Mouse (Mus musculus) left cerebral cortex, adult 6 months (tissue): Measurements from ENCODE around the gene Plin4. TPM values are rescaled to one million over a fixed set of nuclear protein-coding genes. Genes with fewer than 3 reads are reported as not detected.

Experiments
- long read RNA-seq, 2 experiments: library from polyadenylated mRNA; unstranded; transcript quantifications; one replicate each; pipeline ENCODE4 v2.0.0; 2019 to 2020
- polyA plus RNA-seq: library from polyadenylated mRNA; unstranded; fragments of <200 nt; fragmentation: Nextera tagmentation; gene quantifications from 2 replicates; pipeline ENCODE4 v1.2.3, GENCODE M21; 2021

The Plin4 gene
- 0.04 and 0.28 TPM in 2 replicates for polyA plus RNA-seq
- long read RNA-seq, experiment 1, partial matches to known transcripts: 1 of 1 reads
- long read RNA-seq, experiment 1, other reads (novel, unspliced or antisense): 0 of 1 reads
- long read RNA-seq, experiment 2: 0 reads

GRCm38 (mm10) chr17:56109219-56110051, at the start of gene Plin4:
Plin4 (minus strand) TSS chr17:56109803.

GRCm38 (mm10) chr17:56139858-56140595, 30.4 kb upstream of the Plin4 start, which contains the start of gene Sema6b:
Sema6b (minus strand) TSS chr17:56140343.

GRCm38 (mm10) chr17:56121826-56122225, 12.2 kb upstream of the Plin4 start, which contains the start of gene Lrg1:
Lrg1 (minus strand) TSS chr17:56122001.

GRCm38 (mm10) chr17:56117251-56117710, 7.7 kb upstream of the Plin4 start, which contains the start of gene Plin5:
Plin5 (minus strand) TSS chr17:56117596.

GRCm38 (mm10) chr17:56078880-56079795, 30.5 kb downstream of the Plin4 start, which contains the start of gene Hdgfl2:
Hdgfl2 (plus strand) TSS chr17:56079634.

DNA sequence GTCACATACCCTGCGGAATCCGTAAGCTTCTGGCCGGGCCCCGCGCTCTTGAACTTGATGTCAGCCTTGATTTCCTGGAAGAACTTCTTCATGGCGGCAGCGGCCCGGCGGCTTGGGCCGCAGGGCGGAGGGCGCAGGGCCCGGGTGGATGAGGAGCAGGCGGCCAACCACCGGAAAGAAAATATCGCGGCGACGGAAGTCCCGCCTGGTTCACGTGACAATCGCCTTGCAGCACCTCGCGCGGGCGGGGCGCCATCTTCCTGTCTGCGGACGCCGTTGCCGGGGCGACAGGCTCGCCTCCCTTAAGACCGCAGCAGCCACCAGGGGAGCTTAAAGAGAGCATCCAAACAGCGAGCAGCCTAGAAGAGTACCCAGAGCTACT, 34.8 kb downstream of the Plin4 start, which contains the start of gene Ubxn6:
Ubxn6 (minus strand) TSS at position 202 of the 382 bp plus-strand sequence.

Other genes with a start within 250 kb of the Plin4 start
- 4.1 and 4.2 TPM in 2 replicates for gene Zfp119a, start 230.9 kb downstream of the Plin4 start, polyA plus RNA-seq
- 5.3 and 6.5 TPM in 2 replicates for gene Zfp959, start 217.7 kb downstream of the Plin4 start, polyA plus RNA-seq
- 3.0 and 4.5 TPM in 2 replicates for gene Zfp119b, start 160.3 kb downstream of the Plin4 start, polyA plus RNA-seq
- 2.1 and 2.7 TPM in 2 replicates for gene Ebi3, start 157.2 kb downstream of the Plin4 start, polyA plus RNA-seq
- 8.7 and 10.8 TPM in 2 replicates for gene Yju2, start 150.7 kb downstream of the Plin4 start, polyA plus RNA-seq
- gene Shd, start 139.3 kb downstream of the Plin4 start, polyA plus RNA-seq: 37.4 and 37.8 TPM in 2 replicates
- gene Fsd1, start 123.3 kb downstream of the Plin4 start, polyA plus RNA-seq: 102 and 107 TPM in 2 replicates
- gene Stap2, start 104.2 kb downstream of the Plin4 start, polyA plus RNA-seq: 0.55 and 0.91 TPM in 2 replicates
- 17.4 and 132 TPM in 2 replicates for gene Mpnd, start 104.1 kb downstream of the Plin4 start, polyA plus RNA-seq
- 32.5 and 33.5 TPM in 2 replicates for gene Sh3gl1, start 73.2 kb downstream of the Plin4 start, polyA plus RNA-seq
- gene Chaf1a, start 69.4 kb downstream of the Plin4 start, polyA plus RNA-seq: 0.65 and 1.1 TPM in 2 replicates
- 83.6 and 103 TPM in 2 replicates for gene Ubxn6, start 34.8 kb downstream of the Plin4 start, polyA plus RNA-seq
- gene Hdgfl2, start 30.2 kb downstream of the Plin4 start, polyA plus RNA-seq: 69.1 and 75.3 TPM in 2 replicates
- 0.95 and 1.1 TPM in 2 replicates for gene Plin5, start 7.8 kb upstream of the Plin4 start, polyA plus RNA-seq
- gene Lrg1, start 12.2 kb upstream of the Plin4 start, polyA plus RNA-seq: 2.7 and 5.0 TPM in 2 replicates
- gene Sema6b, start 30.5 kb upstream of the Plin4 start, polyA plus RNA-seq: 3.8 and 23.7 TPM in 2 replicates
- gene Tnfaip8l1, start 52.7 kb upstream of the Plin4 start, polyA plus RNA-seq: 10.0 and 10.5 TPM in 2 replicates
- gene Mydgf, start 74.1 kb upstream of the Plin4 start, polyA plus RNA-seq: 73.7 and 82.8 TPM in 2 replicates
- gene Dpp9, start 109.1 kb upstream of the Plin4 start, polyA plus RNA-seq: 17.5 and 18.3 TPM in 2 replicates
- 8.6 and 8.9 TPM in 2 replicates for gene Fem1a, start 147.0 kb upstream of the Plin4 start, polyA plus RNA-seq
- gene Ticam1, start 167.0 kb upstream of the Plin4 start, polyA plus RNA-seq: 1.8 and 3.6 TPM in 2 replicates
- 8.1 and 8.5 TPM in 2 replicates for gene Plin3, start 183.1 kb upstream of the Plin4 start, polyA plus RNA-seq
- not detected in 2 replicates for gene Arrdc5, start 190.5 kb upstream of the Plin4 start, polyA plus RNA-seq
- gene Uhrf1, start 193.5 kb upstream of the Plin4 start, polyA plus RNA-seq: 0.33 TPM in 2 replicates
- gene Kdm4b, start 216.3 kb upstream of the Plin4 start, polyA plus RNA-seq: 19.2 and 22.4 TPM in 2 replicates